Mouse (Mus musculus) ovary, adult 10 weeks (tissue): ENCODE results near the gene Gga1. TPM values are rescaled to one million over a fixed set of nuclear protein-coding genes. Genes with fewer than 3 reads are reported as not detected.

Experiments
- polyA plus RNA-seq: library from polyadenylated mRNA; stranded (reverse); fragments of 350-450 nt; fragmentation: Illumina TruSeq; extraction: RNeasy Lipid Tissue Mini Kit (QIAGEN cat#74804); gene quantifications from one replicate; pipeline ENCODE4 v1.2.3, GENCODE M21; 2014

The Gga1 gene
- polyA plus RNA-seq: not detected

DNA sequence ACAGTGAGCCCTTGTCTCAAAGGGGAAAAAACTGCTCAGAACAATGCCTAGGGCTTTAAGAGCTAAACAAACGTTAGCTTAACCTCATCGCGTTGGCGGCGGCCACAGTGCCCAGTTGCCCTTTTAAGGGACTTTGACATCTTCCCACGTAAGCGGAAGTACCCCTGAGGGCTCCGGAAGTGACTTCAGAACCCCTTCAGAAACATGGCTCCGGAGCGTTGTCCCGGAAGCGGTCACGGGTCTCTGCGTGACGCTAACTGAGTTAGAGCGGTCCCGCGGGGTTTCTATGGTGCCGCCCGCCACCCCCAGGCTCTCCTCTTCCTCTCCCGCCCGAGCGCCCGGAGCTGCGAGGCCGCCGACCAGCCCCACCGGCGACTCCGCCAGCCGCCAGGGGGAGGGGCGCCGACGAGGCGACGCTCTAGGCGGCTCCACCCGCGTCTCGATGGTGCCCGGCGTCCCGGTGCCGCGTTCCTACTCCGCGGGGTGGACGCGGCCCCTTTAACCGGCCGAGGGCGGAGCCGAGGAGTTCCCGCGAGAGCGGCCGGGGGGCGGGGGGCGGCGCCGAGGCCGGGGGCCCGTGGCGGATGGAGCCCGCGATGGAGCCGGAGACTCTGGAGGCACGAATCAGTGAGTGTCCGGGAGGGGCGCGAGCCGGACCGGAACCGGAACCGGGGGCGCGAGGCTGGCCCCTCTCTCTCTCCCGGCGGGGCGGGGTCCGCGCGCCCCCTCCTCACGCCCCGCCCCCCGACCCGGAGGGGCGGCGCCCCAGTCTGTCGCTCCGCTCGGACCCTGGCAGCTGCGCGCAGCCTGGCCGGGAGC lies at the start of gene Gga1:
Gga1 (plus strand) TSS at position 200 of the 819 bp plus-strand sequence.

GRCm38 (mm10) chr15:78842371-78843163 lies 34.4 kb upstream of the Gga1 start, which contains the start of gene Cdc42ep1:
Gene Cdc42ep1 (plus strand): TSS chr15:78842624.

GRCm38 (mm10) chr15:78855303-78855965 lies 21.6 kb upstream of the Gga1 start, which contains the start of gene Lgals2:
Gene Lgals2 (minus strand): TSS chr15:78855529.

DNA sequence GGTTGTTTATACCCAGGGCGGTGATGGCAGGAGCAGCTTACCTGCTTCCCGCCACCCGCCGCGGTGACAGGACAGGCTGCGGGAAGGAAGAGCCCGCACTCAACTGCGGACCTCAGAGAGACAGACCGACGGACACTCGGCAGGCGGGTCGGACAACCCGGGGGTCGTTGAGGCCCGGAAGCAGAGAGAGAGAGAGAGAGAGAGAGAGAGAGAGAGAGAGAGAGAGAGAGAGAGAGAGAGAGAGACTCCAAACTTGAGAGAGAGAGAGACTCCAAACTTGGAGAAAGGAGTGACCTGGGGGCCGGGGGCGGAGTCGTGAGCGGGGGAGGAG lies 22.4 kb downstream of the Gga1 start, which contains the start of gene Gm49510:
Gm49510 (plus strand) TSS at position 259 of the 331 bp plus-strand sequence.

GRCm38 (mm10) chr15:78899740-78900584 lies 23.0 kb downstream of the Gga1 start, which contains the start of gene Sh3bp1:
Gene Sh3bp1 (plus strand): TSS chr15:78899768.

DNA sequence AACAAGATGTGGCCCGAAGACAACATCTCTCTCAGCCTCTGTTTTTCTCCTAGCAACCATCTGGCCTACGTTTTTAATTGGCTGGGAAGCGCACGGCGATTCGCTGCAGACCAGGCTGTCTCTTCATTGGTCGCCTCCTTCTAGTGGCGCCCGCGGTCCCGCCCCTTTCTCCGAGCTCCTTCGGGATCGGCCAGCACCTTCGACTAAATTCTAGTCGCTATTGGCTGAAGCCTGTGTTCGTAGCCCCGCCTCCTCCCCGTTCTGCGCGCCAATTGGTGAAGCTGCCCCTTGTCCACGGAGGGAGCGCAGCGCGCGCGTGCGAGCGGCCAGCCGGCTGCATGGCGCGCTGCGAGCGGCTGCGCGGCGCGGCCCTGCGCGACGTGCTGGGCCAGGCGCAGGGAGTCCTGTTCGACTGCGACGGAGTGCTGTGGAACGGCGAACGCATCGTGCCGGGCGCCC lies 36.7 kb downstream of the Gga1 start, which contains the start of gene Pdxp:
Pdxp (plus strand) TSS at position 288 of the 459 bp plus-strand sequence.

DNA sequence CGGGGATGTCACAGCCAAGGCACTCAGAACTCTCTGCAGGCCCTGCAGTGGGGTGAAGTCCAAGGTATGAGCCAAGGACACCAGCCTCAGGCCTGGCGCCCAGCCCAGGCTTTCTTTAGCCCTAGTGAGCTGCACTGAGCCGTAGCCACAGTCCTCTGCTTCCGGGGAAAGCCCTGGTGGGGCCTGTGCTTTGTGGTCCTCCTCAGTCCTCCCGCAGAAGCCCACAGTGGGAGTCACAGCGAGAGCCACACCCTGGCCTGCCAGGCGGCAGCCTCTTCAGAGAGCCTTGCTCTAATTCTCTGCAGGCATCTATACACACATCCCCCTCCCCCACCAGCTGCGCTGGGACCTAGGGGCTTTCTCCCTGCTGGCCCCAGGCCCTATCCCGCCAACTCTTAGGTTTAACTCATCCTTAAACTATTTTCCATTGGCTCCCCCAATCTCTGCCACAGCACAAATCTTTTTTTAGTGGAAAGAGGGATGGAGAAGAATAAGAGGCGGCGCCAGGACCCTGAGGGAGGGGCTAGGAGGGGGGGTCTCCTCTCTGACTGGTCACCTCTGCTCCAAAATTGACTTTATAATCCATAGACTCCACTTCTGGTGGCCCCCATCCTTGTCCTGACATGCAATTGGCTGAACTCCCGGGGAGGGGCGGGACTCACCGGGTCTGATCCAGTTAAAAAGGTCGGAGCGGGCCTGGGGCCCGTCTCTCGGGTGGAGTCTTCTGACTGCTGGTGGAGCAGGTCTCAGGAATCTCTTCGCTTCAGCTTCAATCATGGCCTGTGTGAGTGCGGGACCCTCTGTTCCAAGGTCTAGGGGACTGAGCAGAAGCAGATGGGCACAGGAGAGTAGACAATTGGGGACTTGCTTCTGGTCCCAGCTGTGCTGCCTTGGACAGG lies 49.3 kb downstream of the Gga1 start, which contains the start of gene Lgals1:
Lgals1 (plus strand) TSS at position 705 of the 899 bp plus-strand sequence.

GRCm38 (mm10) chr15:78934784-78935320 lies 57.9 kb downstream of the Gga1 start, which contains the start of gene Nol12:
Gene Nol12 (plus strand): TSS chr15:78934933.

Other genes starting within 250 kb of the Gga1 start
- not detected for gene Elfn2, start 158.4 kb upstream of the Gga1 start, polyA plus RNA-seq
- gene Mfng, start 103.7 kb upstream of the Gga1 start, polyA plus RNA-seq: 0.91 TPM
- gene Card10, start 74.1 kb upstream of the Gga1 start, polyA plus RNA-seq: 0.14 TPM
- gene Cdc42ep1, start 34.6 kb upstream of the Gga1 start, polyA plus RNA-seq: not detected
- gene Lgals2, start 21.7 kb upstream of the Gga1 start, polyA plus RNA-seq: 2.3 TPM
- gene Gm49510, start 22.5 kb downstream of the Gga1 start, polyA plus RNA-seq: not detected
- 0.43 TPM for gene Sh3bp1, start 22.6 kb downstream of the Gga1 start, polyA plus RNA-seq
- gene Pdxp, start 36.7 kb downstream of the Gga1 start, polyA plus RNA-seq: 0.68 TPM
- gene Lgals1, start 49.5 kb downstream of the Gga1 start, polyA plus RNA-seq: 1.5 TPM
- 3.5 TPM for gene Nol12, start 57.7 kb downstream of the Gga1 start, polyA plus RNA-seq
- gene Triobp, start 70.5 kb downstream of the Gga1 start, polyA plus RNA-seq: 2.4 TPM
- 118 TPM for gene H1f0, start 151.3 kb downstream of the Gga1 start, polyA plus RNA-seq
- gene Galr3, start 164.7 kb downstream of the Gga1 start, polyA plus RNA-seq: not detected
- 1.00 TPM for gene Ankrd54, start 185.7 kb downstream of the Gga1 start, polyA plus RNA-seq
- 118 TPM for gene Eif3l, start 198.0 kb downstream of the Gga1 start, polyA plus RNA-seq
- gene Micall1, start 231.7 kb downstream of the Gga1 start, polyA plus RNA-seq: 6.9 TPM